Mouse (Mus musculus) limb, embryonic 14.5 days (tissue): Measurements from ENCODE around the gene C1ra. TPM values are rescaled to one million over a fixed set of nuclear protein-coding genes. Genes with fewer than 3 reads are reported as not detected.
A peak's percentile ranks its signal among the peaks of the same experiment; 100 is the strongest.

Source experiments
- ATAC-seq: fragments of 200-750 bp; cut with Nextera tagmentation; 2 replicates; pipeline ENCODE4 v1.8.0; 2017; ENCODE audit warnings: low read depth, moderate number of reproducible peaks, moderate TSS enrichment; ENCODE audit not compliant: low FRiP score
- DNase-seq: peaks from one replicate; pipeline ENCODE4 v3.0.0-alpha.2; 2015; ENCODE audit warnings: low spot score
- H3K27ac ChIP-seq: fragments of 300-500 bp; sonication (generic); replicated peaks from 2 replicates; pipeline ENCODE4 v1.5.1; 2014; ENCODE audit warnings: low read depth, mild to moderate bottlenecking, low read length, moderate library complexity, mixed read lengths
- H3K27me3 ChIP-seq: fragments of 300-500 bp; sonication (generic); 2 replicates; pipeline ENCODE4 v1.6.1; 2014; ENCODE audit warnings: low read length, mixed read lengths; ENCODE audit not compliant: control insufficient read depth, insufficient read depth
- H3K36me3 ChIP-seq: fragments of 300-500 bp; sonication (generic); 2 replicates; pipeline ENCODE4 v1.6.1; 2014; ENCODE audit warnings: mild to moderate bottlenecking, low read length, moderate library complexity, mixed read lengths; ENCODE audit not compliant: control insufficient read depth, insufficient read depth
- H3K4me1 ChIP-seq: fragments of 300-500 bp; sonication (generic); 2 replicates; pipeline ENCODE4 v1.6.1; 2014; ENCODE audit warnings: antibody characterized with exemption, low read length, mixed read lengths; ENCODE audit not compliant: control insufficient read depth, insufficient read depth
- H3K4me2 ChIP-seq: fragments of 300-500 bp; sonication (generic); replicated peaks from 2 replicates; pipeline ENCODE4 v1.6.1; 2014; ENCODE audit warnings: low read depth, mild to moderate bottlenecking, low read length, moderate library complexity; ENCODE audit not compliant: severe bottlenecking
- H3K4me3 ChIP-seq: fragments of 300-500 bp; sonication (generic); replicated peaks from 2 replicates; pipeline ENCODE4 v1.5.1; 2014; ENCODE audit warnings: low read length
- H3K9ac ChIP-seq: fragments of 300-500 bp; sonication (generic); 2 replicates; pipeline ENCODE4 v1.6.1; 2014; ENCODE audit warnings: mild to moderate bottlenecking, low read depth, low read length, moderate library complexity; ENCODE audit not compliant: severe bottlenecking
- H3K9me3 ChIP-seq: fragments of 300-500 bp; sonication (generic); 2 replicates; pipeline ENCODE4 v1.6.1; 2016; ENCODE audit warnings: low read length; ENCODE audit not compliant: control insufficient read depth
- POLR2A ChIP-seq: fragments of 200-500 bp; IDR thresholded peaks from 2 replicates; pipeline ENCODE4 v1.8.0; 2012; ENCODE audit warnings: inconsistent platforms, mild to moderate bottlenecking, moderate library complexity, borderline replicate concordance; ENCODE audit not compliant: insufficient read depth, insufficient read length; ENCODE audit errors: extremely low read depth
- WGBS: fragments of 180-500 bp; shearing (Covaris S2); extraction: QIAGEN DNeasy Blood & Tissue Kit; methylation state at CpG from one replicate; pipeline ENCODE4 v1.1.7; 2014; 5-methylcytosine and 5-hydroxymethylcytosine counted together
- polyA plus RNA-seq, 2 experiments: library from polyadenylated mRNA; depleted of rRNA in 1 of 2; stranded (reverse) in 1 of 2; unstranded in 1 of 2; fragments of >200 nt; fragmentation: Nextera tagmentation in 1 of 2; extraction: Ambion mirVana in 1 of 2; gene quantifications; 2 replicates each; pipeline versions ENCODE4 v1.2.1 to v1.2.3; 2012 to 2014

C1ra gene
- polyA plus RNA-seq, 2 experiments = 1.7 to 2.1 TPM

DNA sequence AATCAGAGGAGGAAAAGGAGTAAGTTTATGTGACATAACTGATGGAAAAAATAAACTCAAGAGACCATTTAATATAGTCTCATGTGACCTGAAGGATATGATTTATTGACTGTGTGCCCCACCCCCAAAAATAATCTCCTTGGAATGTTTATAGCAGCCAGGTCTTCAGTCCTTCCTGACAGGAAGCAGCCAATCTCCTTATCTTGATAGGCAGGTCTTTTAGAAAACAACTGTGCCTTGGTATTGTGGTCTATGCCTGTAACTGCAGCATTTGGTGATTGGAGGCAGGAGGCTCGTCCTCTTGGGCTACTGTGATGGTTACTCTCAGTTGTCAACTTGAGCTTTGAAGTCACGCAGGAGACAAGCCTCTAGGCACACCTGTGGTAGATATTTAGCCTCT lies 24.7 kb upstream of the C1ra start:
- H3K36me3 ChIP-seq = no peaks in the 10 kb centered on the region
- ATAC-seq (no peak), DNase-seq (no peak)
- no peak overlapping the region for H3K4me2 ChIP-seq
- no peak for TF ChIP-seq POLR2A
- no peaks in the 10 kb centered on the region for H3K4me1 ChIP-seq
- no peak overlapping the region for H3K4me3 ChIP-seq
- no peaks in the 10 kb centered on the region for H3K9me3 ChIP-seq
- H3K9ac ChIP-seq = no peak overlapping the region
- no peaks in the 10 kb centered on the region for H3K27me3 ChIP-seq
- 36% methylated on average over 2 of the region's 2 CpGs for WGBS
- no peak overlapping the region for H3K27ac ChIP-seq

DNA sequence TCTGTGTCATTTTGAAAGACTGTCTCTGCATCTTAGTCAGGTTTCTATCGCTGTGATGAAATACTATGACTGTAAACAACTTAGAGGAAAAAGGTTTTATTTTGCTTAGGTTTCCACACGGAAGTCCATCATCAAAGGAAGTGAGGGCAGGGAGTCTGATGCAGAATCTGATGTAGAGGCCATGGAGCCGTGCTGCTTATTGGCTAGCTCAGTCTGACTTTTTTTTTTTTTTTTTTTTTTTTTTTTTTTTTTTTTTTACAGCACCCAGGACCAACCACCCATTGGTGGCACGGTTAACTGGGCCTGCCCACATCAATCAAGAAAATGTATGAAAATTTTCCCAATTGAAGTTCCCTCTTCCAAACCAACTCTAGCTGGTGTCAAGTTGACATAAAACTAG lies 23.3 kb upstream of the C1ra start:
- Histone ChIP-seq H3K4me1 (0 out of 2 replicates have a peak, but pooled peaks cover 5% of the 10 kb centered on the region), H3K27ac (no peak overlapping the region), H3K4me3 (no peak overlapping the region), H3K9me3 (no peaks in the 10 kb centered on the region), H3K27me3 (no peaks in the 10 kb centered on the region), H3K36me3 (no peaks in the 10 kb centered on the region), H3K4me2 (no peak overlapping the region), H3K9ac (no peak overlapping the region)
- ATAC-seq (no peak), DNase-seq (no peak)
- no peak for TF ChIP-seq POLR2A
- WGBS = 74% methylated on average over 4 of the region's 4 CpGs

DNA sequence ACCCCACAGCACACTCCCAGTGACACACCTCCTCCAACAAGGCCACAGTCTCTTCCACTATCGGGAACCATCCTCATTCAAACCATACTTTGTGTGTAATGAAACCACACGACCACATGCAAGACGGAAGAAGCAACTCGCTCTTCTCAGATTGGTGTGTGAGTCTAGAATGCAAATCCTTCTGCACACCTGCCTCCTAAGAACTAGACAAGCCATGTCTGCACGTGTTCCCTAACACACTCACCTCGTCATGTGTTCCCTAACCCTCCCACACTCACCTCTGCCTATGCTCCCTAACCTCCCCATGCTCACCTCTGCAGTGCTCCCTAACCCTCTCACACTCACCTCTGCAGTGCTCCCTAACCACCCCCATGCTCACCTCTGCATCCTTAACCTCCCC lies 20.8 kb upstream of the C1ra start:
- no peak overlapping the region for H3K4me2 ChIP-seq
- H3K27me3 ChIP-seq = no peaks in the 10 kb centered on the region
- no peak overlapping the region for H3K9ac ChIP-seq
- H3K4me3 ChIP-seq = no peak overlapping the region
- H3K9me3 ChIP-seq = no peaks in the 10 kb centered on the region
- DNase-seq = no peak
- ATAC-seq = no peak
- no peaks in the 10 kb centered on the region for H3K36me3 ChIP-seq
- 83% methylated on average over 6 of the region's 6 CpGs for WGBS
- no peak overlapping the region for H3K27ac ChIP-seq
- H3K4me1 ChIP-seq = 0 out of 2 replicates have a peak, but pooled peaks cover 5% of the 10 kb centered on the region
- no peak for TF ChIP-seq POLR2A

DNA sequence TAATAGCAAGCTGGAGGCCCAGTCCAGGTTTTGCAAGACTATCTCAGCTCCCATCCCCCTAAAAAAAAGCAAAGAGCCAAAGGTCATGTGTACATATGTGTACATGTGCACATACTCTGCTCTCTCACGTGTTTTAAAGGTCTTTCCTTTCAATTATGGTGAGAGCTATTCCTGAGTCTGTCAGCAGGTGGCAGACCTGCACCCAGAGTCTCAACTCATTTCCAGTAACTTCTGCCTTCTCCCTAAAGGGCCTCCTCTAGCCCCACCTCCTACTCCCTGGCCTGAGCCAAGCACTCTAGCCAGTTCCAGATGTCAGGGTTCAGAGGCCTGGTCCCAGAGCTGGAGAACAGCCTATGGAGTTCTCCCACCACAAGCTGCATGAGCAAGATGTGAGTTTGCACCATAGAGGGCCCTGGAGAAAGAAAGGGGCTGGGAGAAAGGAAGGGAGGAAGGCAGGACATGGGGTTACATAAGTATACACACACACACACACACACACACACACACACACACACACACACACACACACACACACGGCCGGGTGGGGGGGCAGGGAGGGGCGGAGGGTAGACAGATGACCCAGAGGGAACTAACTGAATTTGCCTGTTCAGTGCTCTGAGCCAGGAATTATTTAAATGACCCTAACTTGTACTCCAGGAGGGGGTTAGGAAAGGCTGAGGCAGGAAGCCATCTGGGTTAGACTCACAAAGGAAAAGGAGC lies 19.2 kb upstream of the C1ra start, which contains the start of gene C1rl:
Gene C1rl, plus strand, starts transcription at position 272 of the 720 bp plus-strand sequence.
- 48% methylated on average over 4 of the region's 4 CpGs for whole genome bisulfite sequencing
- Histone ChIP-seq H3K36me3 (no peaks in the 10 kb centered on the region), H3K27ac (no peak within 1 kb of the TSS), H3K9ac (no peak within 1 kb of the TSS), H3K9me3 (no peaks in the 10 kb centered on the region), H3K27me3 (no peaks in the 10 kb centered on the region), H3K4me3 (no peak within 1 kb of the TSS), H3K4me1 (0 out of 2 replicates have a peak, but pooled peaks cover 5% of the 10 kb centered on the region), H3K4me2 (no peak within 1 kb of the TSS)
- no peak for TF ChIP-seq POLR2A
- peak; percentile 78 for DNase-seq
- peak; percentile 87 for ATAC-seq

DNA sequence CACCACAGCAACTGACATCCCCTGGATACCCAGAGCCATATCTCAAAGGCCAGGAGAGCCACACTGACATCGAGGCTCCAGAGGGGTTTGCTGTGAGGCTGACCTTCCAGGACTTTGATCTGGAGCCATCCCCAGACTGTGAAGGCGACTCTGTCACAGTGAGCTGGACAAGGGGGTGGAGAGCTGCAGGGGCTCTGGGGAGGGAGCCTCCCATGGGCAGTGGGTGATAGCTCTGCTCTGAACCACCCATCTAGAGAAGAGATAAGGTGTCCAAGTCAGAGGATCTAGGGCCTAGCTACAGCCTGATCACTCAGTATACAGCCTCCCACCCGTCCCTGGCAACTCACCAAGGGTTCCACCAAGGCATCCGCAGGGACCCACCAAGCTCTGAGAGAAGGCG lies 18.3 kb upstream of the C1ra start:
- TF ChIP-seq POLR2A = no peak
- DNase-seq (no peak), ATAC-seq (no peak)
- Histone ChIP-seq H3K9me3 (no peaks in the 10 kb centered on the region), H3K4me3 (no peak overlapping the region), H3K9ac (no peak overlapping the region), H3K4me2 (no peak overlapping the region), H3K27me3 (no peaks in the 10 kb centered on the region), H3K4me1 (0 out of 2 replicates have a peak, but pooled peaks cover 5% of the 10 kb centered on the region), H3K36me3 (no peaks in the 10 kb centered on the region), H3K27ac (no peak overlapping the region)
- 72% methylated on average over 5 of the region's 5 CpGs for WGBS

DNA sequence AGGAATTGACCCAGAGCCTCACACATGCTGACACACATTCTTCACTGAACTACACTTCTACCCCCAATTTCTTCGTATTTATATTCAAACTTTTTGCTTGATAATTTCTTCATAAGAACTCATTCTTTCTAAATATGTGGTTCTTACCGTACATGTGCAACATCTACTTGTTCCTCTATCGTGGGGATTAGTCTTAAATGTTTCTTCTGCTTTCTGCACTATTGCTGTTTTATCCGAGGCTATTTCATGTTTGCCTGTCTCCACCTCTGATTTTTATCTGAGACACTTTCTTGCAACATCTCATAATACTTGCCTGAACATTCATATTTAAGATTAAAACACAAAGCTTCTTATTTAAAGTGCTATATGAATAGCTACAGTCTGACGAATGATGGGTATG lies 16.2 kb upstream of the C1ra start:
- WGBS = 88% methylated on average over 5 of the region's 5 CpGs
- Histone ChIP-seq H3K36me3 (no peaks in the 10 kb centered on the region), H3K4me2 (no peak overlapping the region), H3K4me3 (no peak overlapping the region), H3K4me1 (0 out of 2 replicates have a peak, but pooled peaks cover 5% of the 10 kb centered on the region), H3K9ac (no peak overlapping the region), H3K9me3 (no peaks in the 10 kb centered on the region), H3K27me3 (no peaks in the 10 kb centered on the region), H3K27ac (no peak overlapping the region)
- DNase-seq = no peak
- no peak for ATAC-seq
- no peak for TF ChIP-seq POLR2A
